Mouse (Mus musculus) c-Kit-positive CD71-negative TER-119-negative erythroid progenitor cells, embryonic 14.5 days (primary cell): ENCODE measurements around the gene Selenos.
A peak's percentile ranks its signal among the peaks of the same experiment; 100 is the strongest.

ENCODE experiments used
- DNase-seq: peaks from one replicate; pipeline ENCODE4 v3.0.0-alpha.2; 2013; ENCODE audit warnings: low read depth

Gene Selenos

GRCm38 (mm10) chr7:66079364-66080230, at the start of gene Selenos:
Gene Selenos (plus strand): TSS chr7:66079649.
- peak; percentile 97 for DNase-seq

- no peak for DNase-seq
Measured at GRCm38 (mm10) chr7:66036809-66037208, 42.6 kb upstream of the Selenos start.

- DNase-seq: no peak
Measured at GRCm38 (mm10) chr7:66038261-66038660, 41.2 kb upstream of the Selenos start.

- DNase-seq: no peak
Measured at GRCm38 (mm10) chr7:66038730-66039129, 40.7 kb upstream of the Selenos start.

GRCm38 (mm10) chr7:66040026-66040814, 39.2 kb upstream of the Selenos start:
- DNase-seq: no peak

GRCm38 (mm10) chr7:66043552-66044459, 35.6 kb upstream of the Selenos start, which contains the start of gene Gm45213:
Gene Gm45213 (plus strand): TSS chr7:66043602.
- no peak for DNase-seq

GRCm38 (mm10) chr7:66044617-66045016, 34.8 kb upstream of the Selenos start:
- no peak for DNase-seq

- DNase-seq: no peak
Measured at GRCm38 (mm10) chr7:66046921-66047918, 32.2 kb upstream of the Selenos start.

- DNase-seq: no peak
Measured at GRCm38 (mm10) chr7:66047975-66048374, 31.5 kb upstream of the Selenos start.

GRCm38 (mm10) chr7:66048446-66049230, 30.8 kb upstream of the Selenos start:
- DNase-seq: no peak

- no peak for DNase-seq
Measured at GRCm38 (mm10) chr7:66053946-66054483, 25.4 kb upstream of the Selenos start.

- peak; percentile 37 for DNase-seq
Measured at GRCm38 (mm10) chr7:66055356-66055755, 24.1 kb upstream of the Selenos start.

GRCm38 (mm10) chr7:66058703-66059102, 20.7 kb upstream of the Selenos start, which contains the start of gene Snrpa1:
Gene Snrpa1 (plus strand): TSS chr7:66059003.
- DNase-seq: no peak

GRCm38 (mm10) chr7:66060066-66060956, 19.1 kb upstream of the Selenos start:
- peak; percentile 66 for DNase-seq

- DNase-seq: no peak
Measured at GRCm38 (mm10) chr7:66061057-66061456, 18.4 kb upstream of the Selenos start.

GRCm38 (mm10) chr7:66076411-66076810, 3.0 kb upstream of the Selenos start:
- DNase-seq: no peak

GRCm38 (mm10) chr7:66080231-66080613, 773 bp downstream of the Selenos start:
- DNase-seq: no peak

- no peak for DNase-seq
Measured at GRCm38 (mm10) chr7:66083757-66084156, 4.3 kb downstream of the Selenos start.
